Mouse (Mus musculus) liver, embryonic 13.5 days (tissue): Measurements from ENCODE around the gene Dcaf6. TPM values are rescaled to one million over a fixed set of nuclear protein-coding genes. Genes with fewer than 3 reads are reported as not detected.

Experiments
- ATAC-seq: fragments of 200-750 bp; cut with Nextera tagmentation; 2 replicates; pipeline ENCODE4 v1.8.0; 2017; ENCODE audit warnings: low read depth, mild to moderate bottlenecking, moderate number of reproducible peaks, moderate library complexity
- DNase-seq: peaks from one replicate; pipeline ENCODE4 v3.0.0; 2022
- H3K27ac ChIP-seq: fragments of 300-500 bp; sonication (generic); 2 replicates; pipeline ENCODE4 v1.5.1; 2015; ENCODE audit warnings: moderate library complexity, mild to moderate bottlenecking, inconsistent platforms
- H3K27me3 ChIP-seq: fragments of 300-500 bp; sonication (generic); 2 replicates; pipeline ENCODE4 v1.6.1; 2015; ENCODE audit warnings: mild to moderate bottlenecking, inconsistent platforms
- H3K36me3 ChIP-seq: fragments of 300-500 bp; sonication (generic); 2 replicates; pipeline ENCODE4 v1.6.1; 2015; ENCODE audit warnings: mild to moderate bottlenecking, inconsistent platforms
- H3K4me1 ChIP-seq: fragments of 300-500 bp; sonication (generic); replicated peaks from 2 replicates; pipeline ENCODE4 v1.6.1; 2015; ENCODE audit warnings: inconsistent platforms
- H3K4me2 ChIP-seq: fragments of 300-500 bp; sonication (generic); 2 replicates; pipeline ENCODE4 v1.6.1; 2015; ENCODE audit warnings: inconsistent platforms, mild to moderate bottlenecking, moderate library complexity
- H3K4me3 ChIP-seq: fragments of 300-500 bp; sonication (generic); replicated peaks from 2 replicates; pipeline ENCODE4 v1.5.1; 2015; ENCODE audit warnings: mild to moderate bottlenecking, inconsistent platforms
- H3K9ac ChIP-seq: fragments of 300-500 bp; sonication (generic); 2 replicates; pipeline ENCODE4 v1.6.1; 2015; ENCODE audit warnings: mild to moderate bottlenecking, inconsistent platforms
- H3K9me3 ChIP-seq: fragments of 300-500 bp; sonication (generic); replicated peaks from 2 replicates; pipeline ENCODE4 v1.6.1; 2016; ENCODE audit warnings: inconsistent platforms
- WGBS: fragments of 180-500 bp; shearing (Covaris S2); methylation state at CpG from one replicate; pipeline ENCODE4 v1.1.7; 2015; ENCODE audit not compliant: insufficient replicate concordance; 5-methylcytosine and 5-hydroxymethylcytosine counted together
- polyA plus RNA-seq: library from polyadenylated mRNA; unstranded; fragments of >200 nt; fragmentation: Nextera tagmentation; extraction: Ambion mirVana; gene quantifications from 2 replicates; pipeline ENCODE4 v1.2.1, GENCODE M21; 2015

The Dcaf6 gene
- polyA plus RNA-seq, 1 experiment from 2014 or later: 13.2 TPM

DNA sequence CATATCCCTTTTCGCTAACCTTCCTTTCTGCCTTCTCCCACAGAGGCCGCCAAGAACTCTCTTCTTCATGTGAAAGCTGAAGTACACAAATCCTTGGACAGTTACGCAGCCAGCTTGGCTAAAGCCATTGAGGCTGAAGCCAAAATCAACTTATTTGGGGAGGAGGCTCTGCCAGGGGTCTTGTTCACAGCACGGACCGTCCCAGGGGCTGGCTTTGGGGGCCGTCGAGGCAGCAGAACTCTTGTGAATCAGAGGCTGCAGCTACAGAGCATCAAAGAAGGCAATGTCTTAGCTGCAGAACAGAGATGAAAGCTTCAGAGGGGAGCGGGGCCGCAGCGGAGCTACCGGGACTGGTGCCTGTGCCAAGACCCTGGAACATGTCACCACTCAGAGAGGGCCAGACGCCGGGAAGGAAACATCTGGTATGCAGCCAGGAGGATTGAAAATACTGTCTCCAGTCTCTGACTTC lies 138.8 kb downstream of the Dcaf6 start:
- Histone ChIP-seq H3K27ac (no peak overlapping the region), H3K27me3 (no peaks in the 10 kb centered on the region), H3K4me2 (no peak overlapping the region), H3K9me3 (no peaks in the 10 kb centered on the region), H3K4me1 (peaks cover 28% of the 10 kb centered on the region), H3K4me3 (no peak overlapping the region), H3K9ac (no peak overlapping the region), H3K36me3 (no peaks in the 10 kb centered on the region)
- 82% methylated on average over 13 of the region's 13 CpGs for WGBS
- ATAC-seq: no peak
- DNase-seq: no peak

GRCm38 (mm10) chr1:165320141-165320934 lies 139.9 kb downstream of the Dcaf6 start:
- DNase-seq (peak; percentile 53), ATAC-seq (peak; percentile 45)
- no peak overlapping the region for H3K27ac ChIP-seq
- no peak overlapping the region for H3K4me3 ChIP-seq
- 23% methylated on average over 10 of the region's 10 CpGs for WGBS
- H3K36me3 ChIP-seq: no peaks in the 10 kb centered on the region
- no peak overlapping the region for H3K9ac ChIP-seq
- no peaks in the 10 kb centered on the region for H3K9me3 ChIP-seq
- H3K4me1 ChIP-seq: peaks cover 28% of the 10 kb centered on the region
- H3K27me3 ChIP-seq: no peaks in the 10 kb centered on the region
- H3K4me2 ChIP-seq: peak overlapping the region; percentile 23

DNA sequence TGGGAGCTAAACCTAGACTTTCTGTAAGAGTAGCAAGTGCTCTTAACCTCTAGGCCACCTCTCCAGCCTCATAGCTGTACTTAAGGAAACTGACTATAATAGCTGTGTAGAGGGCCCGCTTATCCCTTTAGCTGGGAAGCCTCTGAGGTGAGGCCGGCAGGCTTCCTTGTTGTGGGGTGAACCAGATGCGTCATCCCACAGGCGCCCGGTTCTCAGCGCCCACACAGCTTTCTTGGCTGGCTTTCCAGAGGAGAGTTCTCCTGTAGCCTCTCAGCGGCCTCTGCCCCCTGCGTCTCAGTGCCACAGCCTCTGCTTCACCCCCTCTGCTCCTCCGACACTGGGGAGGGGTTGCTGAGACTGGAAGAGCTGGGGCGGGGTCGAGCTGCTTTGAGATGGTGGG lies 143.9 kb downstream of the Dcaf6 start:
- no peak overlapping the region for H3K4me3 ChIP-seq
- DNase-seq (no peak), ATAC-seq (no peak)
- H3K4me1 ChIP-seq: 0 out of 2 replicates have a peak, but pooled peaks cover 3% of the 10 kb centered on the region
- WGBS: 60% methylated on average over 11 of the region's 11 CpGs
- H3K36me3 ChIP-seq: no peaks in the 10 kb centered on the region
- H3K4me2 ChIP-seq: no peak overlapping the region
- no peak overlapping the region for H3K27ac ChIP-seq
- H3K9ac ChIP-seq: no peak overlapping the region
- H3K9me3 ChIP-seq: no peaks in the 10 kb centered on the region
- no peaks in the 10 kb centered on the region for H3K27me3 ChIP-seq

- no peak overlapping the region for H3K9ac ChIP-seq
- 70% methylated on average over 11 of the region's 11 CpGs for WGBS
- no peaks in the 10 kb centered on the region for H3K9me3 ChIP-seq
- no peak overlapping the region for H3K4me2 ChIP-seq
- DNase-seq (no peak), ATAC-seq (no peak)
- H3K36me3 ChIP-seq: no peaks in the 10 kb centered on the region
- H3K27ac ChIP-seq: no peak overlapping the region
- no peaks in the 10 kb centered on the region for H3K4me1 ChIP-seq
- no peak overlapping the region for H3K4me3 ChIP-seq
- H3K27me3 ChIP-seq: no peaks in the 10 kb centered on the region
Measured at GRCm38 (mm10) chr1:165308180-165308579, 152.1 kb downstream of the Dcaf6 start.

- 61% methylated on average over 7 of the region's 7 CpGs for WGBS
- Histone ChIP-seq H3K4me1 (no peaks in the 10 kb centered on the region), H3K4me3 (no peak overlapping the region), H3K27me3 (no peaks in the 10 kb centered on the region), H3K36me3 (no peaks in the 10 kb centered on the region), H3K9me3 (no peaks in the 10 kb centered on the region), H3K27ac (no peak overlapping the region), H3K9ac (no peak overlapping the region), H3K4me2 (no peak overlapping the region)
- ATAC-seq (no peak), DNase-seq (no peak)
Measured at GRCm38 (mm10) chr1:165304341-165304740, 155.9 kb downstream of the Dcaf6 start.

- Histone ChIP-seq H3K27ac (no peak overlapping the region), H3K9ac (no peak overlapping the region), H3K4me1 (no peaks in the 10 kb centered on the region), H3K27me3 (no peaks in the 10 kb centered on the region), H3K9me3 (no peaks in the 10 kb centered on the region), H3K4me3 (no peak overlapping the region), H3K36me3 (no peaks in the 10 kb centered on the region), H3K4me2 (no peak overlapping the region)
- 57% methylated on average over 6 of the region's 6 CpGs for WGBS
- ATAC-seq (no peak), DNase-seq (no peak)
Measured at GRCm38 (mm10) chr1:165303209-165303608, 157.1 kb downstream of the Dcaf6 start.

DNA sequence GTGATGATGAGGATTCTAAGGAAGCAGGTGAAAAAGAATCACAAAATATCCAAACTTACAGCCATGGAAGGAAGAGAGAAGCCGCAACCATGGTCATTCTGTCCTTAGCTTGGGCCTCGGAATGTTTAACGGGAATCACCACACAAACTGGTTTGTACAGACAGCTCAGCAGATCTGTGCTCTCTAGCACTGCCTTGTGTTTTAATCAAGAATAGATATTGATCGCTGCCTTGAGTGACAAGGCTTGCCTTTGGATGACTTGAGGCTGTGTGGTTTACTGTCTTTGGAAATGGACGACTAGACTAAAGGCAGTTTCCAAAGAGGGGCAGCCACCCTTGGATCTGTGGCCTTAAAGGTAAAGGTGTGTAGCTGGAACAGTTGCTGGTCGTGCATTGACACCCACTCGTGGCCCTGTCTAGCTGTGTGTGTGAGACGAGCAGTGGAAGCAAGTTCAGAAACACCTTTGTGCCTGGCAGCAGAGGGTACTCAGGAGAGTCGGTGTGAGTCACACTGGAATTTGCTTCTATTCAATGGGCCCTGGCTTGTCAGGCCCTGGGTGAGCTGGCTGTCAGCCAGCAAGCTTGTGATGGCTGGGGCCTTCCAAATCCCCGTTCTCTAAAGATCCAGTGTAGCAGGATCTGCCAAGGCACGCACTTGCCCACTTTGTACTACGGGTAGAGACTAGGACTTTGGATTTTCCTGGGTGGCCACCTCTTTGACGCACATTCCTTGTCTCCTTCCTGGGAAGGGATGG lies 157.6 kb downstream of the Dcaf6 start:
- Histone ChIP-seq H3K9ac (no peak overlapping the region), H3K9me3 (no peaks in the 10 kb centered on the region), H3K27me3 (no peaks in the 10 kb centered on the region), H3K27ac (no peak overlapping the region), H3K36me3 (no peaks in the 10 kb centered on the region), H3K4me1 (no peaks in the 10 kb centered on the region), H3K4me2 (no peak overlapping the region), H3K4me3 (no peak overlapping the region)
- WGBS: 72% methylated on average over 13 of the region's 13 CpGs
- ATAC-seq: no peak
- no peak for DNase-seq

- Histone ChIP-seq H3K4me1 (no peaks in the 10 kb centered on the region), H3K27me3 (no peaks in the 10 kb centered on the region), H3K9me3 (no peaks in the 10 kb centered on the region), H3K9ac (no peak overlapping the region), H3K4me3 (no peak overlapping the region), H3K27ac (no peak overlapping the region), H3K36me3 (no peaks in the 10 kb centered on the region), H3K4me2 (no peak overlapping the region)
- DNase-seq (no peak), ATAC-seq (no peak)
- 88% methylated on average over 2 of the region's 2 CpGs for WGBS
Measured at GRCm38 (mm10) chr1:165301567-165301966, 158.7 kb downstream of the Dcaf6 start.

DNA sequence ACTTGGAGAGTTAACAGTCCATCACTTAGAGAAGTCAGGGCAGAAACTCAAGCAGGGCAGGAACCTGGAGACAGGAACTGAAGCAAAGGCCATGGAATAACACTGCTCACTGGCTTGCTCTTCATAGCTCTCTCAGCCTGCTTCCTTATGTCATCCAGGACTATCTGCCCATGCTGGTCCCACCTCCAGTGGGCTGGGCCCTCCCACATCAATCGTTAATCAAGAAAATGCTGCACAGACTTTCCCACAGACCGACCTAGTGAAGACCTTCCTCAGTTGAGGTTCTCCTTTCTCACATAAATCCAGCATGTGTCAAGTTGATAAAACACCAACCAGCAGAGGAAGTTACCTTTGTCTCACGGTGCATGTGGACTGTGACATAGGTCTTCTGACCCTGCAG lies 159.2 kb downstream of the Dcaf6 start:
- H3K27ac ChIP-seq: no peak overlapping the region
- DNase-seq (no peak), ATAC-seq (no peak)
- H3K36me3 ChIP-seq: no peaks in the 10 kb centered on the region
- H3K9me3 ChIP-seq: no peaks in the 10 kb centered on the region
- H3K4me2 ChIP-seq: no peak overlapping the region
- WGBS: 12% methylated on average over 3 of the region's 3 CpGs
- no peaks in the 10 kb centered on the region for H3K4me1 ChIP-seq
- no peak overlapping the region for H3K4me3 ChIP-seq
- no peak overlapping the region for H3K9ac ChIP-seq
- no peaks in the 10 kb centered on the region for H3K27me3 ChIP-seq

- Histone ChIP-seq H3K4me3 (no peak within 1 kb of the TSS), H3K9me3 (no peaks in the 10 kb centered on the region), H3K27ac (no peak within 1 kb of the TSS), H3K4me1 (no peaks in the 10 kb centered on the region), H3K27me3 (no peaks in the 10 kb centered on the region), H3K4me2 (no peak within 1 kb of the TSS), H3K36me3 (no peaks in the 10 kb centered on the region), H3K9ac (no peak within 1 kb of the TSS)
- 61% methylated on average over 1 of the region's 1 CpGs for WGBS
- DNase-seq (no peak), ATAC-seq (no peak)
Measured at GRCm38 (mm10) chr1:165295489-165295888, 164.8 kb downstream of the Dcaf6 start, which contains the start of gene Gpr161. Gene Gpr161, plus strand, starts transcription at chr1:165295789.

DNA sequence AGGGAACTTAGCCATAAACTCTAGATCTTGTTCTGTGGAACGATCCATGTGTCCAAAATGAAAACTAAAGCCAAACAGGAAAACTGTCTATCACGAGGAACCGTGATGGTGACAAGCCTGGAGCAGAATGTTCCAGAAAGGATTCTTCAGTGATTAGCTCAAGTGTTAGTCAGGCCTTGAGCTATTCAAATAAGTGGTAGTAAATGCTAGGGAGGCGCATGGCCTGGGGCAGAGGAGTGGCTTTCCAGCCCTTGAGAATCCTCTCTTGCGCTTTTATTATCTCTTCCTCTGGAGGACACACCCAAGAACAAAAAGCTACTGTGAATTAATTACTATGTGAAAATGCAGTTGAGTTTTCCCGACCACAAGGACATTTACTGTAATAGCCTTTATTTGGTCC lies 168.7 kb downstream of the Dcaf6 start:
- Histone ChIP-seq H3K9ac (no peak overlapping the region), H3K4me3 (no peak overlapping the region), H3K36me3 (no peaks in the 10 kb centered on the region), H3K27me3 (no peaks in the 10 kb centered on the region), H3K27ac (no peak overlapping the region), H3K9me3 (no peaks in the 10 kb centered on the region), H3K4me1 (0 out of 2 replicates have a peak, but pooled peaks cover 2% of the 10 kb centered on the region), H3K4me2 (no peak overlapping the region)
- DNase-seq (no peak), ATAC-seq (no peak)
- 60% methylated on average over 6 of the region's 6 CpGs for WGBS
